8 mouse cellular contexts compared by ENCODE assay signal in genomic region chr19:10267057-10267456, GRCm38 (mm10). TPM values are rescaled to one million over a fixed set of nuclear protein-coding genes. Genes with fewer than 3 reads are reported as not detected.
A peak's percentile ranks its signal among the peaks of the same experiment; 100 is the strongest.
DNase-seq lines count a peak whose midpoint lies in the region; ATAC-seq and TF ChIP-seq lines count a peak whose summit lies in the region.

No protein-coding gene starts in this region.

- no peaks in the 10 kb centered on the region for H3K36me3 ChIP-seq in midbrain, embryonic 10.5 days
- H3K36me3 ChIP-seq in midbrain, embryonic 15.5 days (replicated peaks): no peaks in the 10 kb centered on the region; the same call in 1 of the 2 replicates
- H3K36me3 ChIP-seq in forebrain, embryonic 13.5 days (ENCODE audit: poor library complexity, severe bottlenecking): peaks cover 9% of the 10 kb centered on the region; the same call in 1 of the 2 replicates
- H3K36me3 ChIP-seq in intestine, embryonic 15.5 days: no peaks in the 10 kb centered on the region
- H3K36me3 ChIP-seq in lung, postnatal 0 days (ENCODE audit: insufficient read depth, low read length): no peaks in the 10 kb centered on the region

- no peak for ATAC-seq in midbrain, embryonic 15.5 days (replicated peaks)
- ATAC-seq in forebrain, embryonic 13.5 days: peak; percentile 31; the same call in 1 of the 2 replicates
- ATAC-seq in intestine, embryonic 15.5 days: 0 out of 2 replicates have a peak, but pooled peaks have one; percentile 8
- ATAC-seq in lung, postnatal 0 days: peak; percentile 24

- H3K27me3 ChIP-seq in midbrain, embryonic 10.5 days (ENCODE audit: low read depth, poor library complexity, severe bottlenecking): peaks cover 45% of the 10 kb centered on the region
- peaks cover 5% of the 10 kb centered on the region; the same call in 1 of the 2 replicates for H3K27me3 ChIP-seq in midbrain, embryonic 15.5 days (replicated peaks)
- H3K27me3 ChIP-seq in forebrain, embryonic 13.5 days: no peaks in the 10 kb centered on the region; the same call in 1 of the 2 replicates
- H3K27me3 ChIP-seq in intestine, embryonic 15.5 days (replicated peaks): no peaks in the 10 kb centered on the region
- H3K27me3 ChIP-seq in lung, postnatal 0 days (replicated peaks; ENCODE audit: insufficient read depth, low read length): no peaks in the 10 kb centered on the region

- H3K9ac ChIP-seq in midbrain, embryonic 15.5 days: no peak overlapping the region
- H3K9ac ChIP-seq in forebrain, embryonic 13.5 days: no peak overlapping the region
- no peak overlapping the region; the same call in 1 of the 2 replicates for H3K9ac ChIP-seq in intestine, embryonic 15.5 days
- 0 out of 2 replicates have a peak overlapping the region, but pooled peaks have one; percentile 8 for H3K9ac ChIP-seq in lung, postnatal 0 days (replicated peaks; ENCODE audit: low read depth)

- peak; percentile 30 for DNase-seq in midbrain, embryonic 10.5 days (ENCODE audit: low spot score)
- peak; percentile 33 for DNase-seq in lung, postnatal 0 days (ENCODE audit: low spot score)
- no peak for DNase-seq in B cell, adult 2 months
- DNase-seq in cerebellum, adult 11 months: no peak
- DNase-seq in thymus, postnatal 0 days (ENCODE audit: low spot score): no peak

- no peak; the same call in 1 of the 2 replicates for TF ChIP-seq CTCF in lung, postnatal 0 days (IDR thresholded peaks at IDR 0.05)

- TF ChIP-seq EP300 in lung, postnatal 0 days (IDR thresholded peaks at IDR 0.05): no peak

- peak overlapping the region; percentile 55; the same call in 1 of the 2 replicates for H3K27ac ChIP-seq in midbrain, embryonic 10.5 days (replicated peaks)
- H3K27ac ChIP-seq in midbrain, embryonic 15.5 days: no peak overlapping the region
- no peak overlapping the region for H3K27ac ChIP-seq in forebrain, embryonic 13.5 days
- peak overlapping the region; percentile 64 for H3K27ac ChIP-seq in intestine, embryonic 15.5 days
- H3K27ac ChIP-seq in lung, postnatal 0 days (ENCODE audit: low read length): peak overlapping the region; percentile 60

- H3K9me3 ChIP-seq in midbrain, embryonic 10.5 days (replicated peaks): no peaks in the 10 kb centered on the region
- H3K9me3 ChIP-seq in midbrain, embryonic 15.5 days: no peaks in the 10 kb centered on the region
- no peaks in the 10 kb centered on the region for H3K9me3 ChIP-seq in forebrain, embryonic 13.5 days (replicated peaks)
- H3K9me3 ChIP-seq in intestine, embryonic 15.5 days: no peaks in the 10 kb centered on the region
- no peaks in the 10 kb centered on the region for H3K9me3 ChIP-seq in lung, postnatal 0 days (ENCODE audit: low read length)

- H3K4me3 ChIP-seq in midbrain, embryonic 10.5 days: no peak overlapping the region
- H3K4me3 ChIP-seq in midbrain, embryonic 15.5 days: no peak overlapping the region
- H3K4me3 ChIP-seq in forebrain, embryonic 13.5 days: no peak overlapping the region
- no peak overlapping the region for H3K4me3 ChIP-seq in intestine, embryonic 15.5 days (replicated peaks)
- H3K4me3 ChIP-seq in lung, postnatal 0 days (ENCODE audit: low read depth, low read length): no peak overlapping the region

- peaks cover 31% of the 10 kb centered on the region for H3K4me1 ChIP-seq in midbrain, embryonic 10.5 days
- H3K4me1 ChIP-seq in midbrain, embryonic 15.5 days: peaks cover 6% of the 10 kb centered on the region
- peaks cover 12% of the 10 kb centered on the region for H3K4me1 ChIP-seq in forebrain, embryonic 13.5 days
- H3K4me1 ChIP-seq in intestine, embryonic 15.5 days (replicated peaks): peaks cover 21% of the 10 kb centered on the region
- peaks cover 5% of the 10 kb centered on the region; the same call in 1 of the 2 replicates for H3K4me1 ChIP-seq in lung, postnatal 0 days (ENCODE audit: insufficient read depth, low read depth, low read length)

- no peak overlapping the region for H3K4me2 ChIP-seq in midbrain, embryonic 15.5 days
- no peak overlapping the region; the same call in 1 of the 2 replicates for H3K4me2 ChIP-seq in forebrain, embryonic 13.5 days
- H3K4me2 ChIP-seq in intestine, embryonic 15.5 days (replicated peaks): no peak overlapping the region
- H3K4me2 ChIP-seq in lung, postnatal 0 days (replicated peaks; ENCODE audit: low read depth, low read length): no peak overlapping the region

- WGBS in midbrain, embryonic 10.5 days: 18% methylated on average over 15 of the region's 15 CpGs
- WGBS in midbrain, embryonic 15.5 days: 15% methylated on average over 15 of the region's 15 CpGs
- WGBS in forebrain, embryonic 13.5 days: 16% methylated on average over 15 of the region's 15 CpGs
- 34% methylated on average over 15 of the region's 15 CpGs for WGBS in intestine, embryonic 15.5 days
- WGBS in lung, postnatal 0 days: 37% methylated on average over 15 of the region's 15 CpGs

RNA-seq across cellular contexts. Expression of gene Myrf, which starts 26.5 kb away (rescaled TPM):
- 2.1 and 2.2 TPM in 2 replicates for polyA plus RNA-seq in midbrain, embryonic 10.5 days (2016; fragmentation: Nextera tagmentation; extraction: Ambion mirVana)
- polyA plus RNA-seq in midbrain, embryonic 15.5 days (2015; fragmentation: Nextera tagmentation; extraction: Ambion mirVana): 0.62 and 0.79 TPM in 2 replicates
- 0.22 and 0.31 TPM in 2 replicates for polyA plus RNA-seq in forebrain, embryonic 13.5 days (2015; fragmentation: Nextera tagmentation; extraction: Ambion mirVana)
- 12.0 and 14.4 TPM in 2 replicates for polyA plus RNA-seq in intestine, embryonic 15.5 days (2015; fragmentation: Nextera tagmentation; extraction: Ambion mirVana)
- 5.0 and 5.9 TPM in 2 replicates for polyA plus RNA-seq in lung, postnatal 0 days (2015; fragmentation: Nextera tagmentation; extraction: Ambion mirVana)
- 0.03 and 0.12 TPM in 2 replicates for polyA plus RNA-seq in thymus, postnatal 0 days (2015; fragmentation: Nextera tagmentation; extraction: Ambion mirVana)

RNA-seq across cellular contexts. Expression of gene Dagla, which starts 37.6 kb away (rescaled TPM):
- polyA plus RNA-seq in midbrain, embryonic 10.5 days (2016; fragmentation: Nextera tagmentation; extraction: Ambion mirVana): 1.8 and 2.7 TPM in 2 replicates
- polyA plus RNA-seq in midbrain, embryonic 15.5 days (2015; fragmentation: Nextera tagmentation; extraction: Ambion mirVana): 12.7 and 13.4 TPM in 2 replicates
- polyA plus RNA-seq in forebrain, embryonic 13.5 days (2015; fragmentation: Nextera tagmentation; extraction: Ambion mirVana): 3.2 TPM in 2 replicates
- polyA plus RNA-seq in intestine, embryonic 15.5 days (2015; fragmentation: Nextera tagmentation; extraction: Ambion mirVana): 3.5 and 3.6 TPM in 2 replicates
- 1.2 and 1.4 TPM in 2 replicates for polyA plus RNA-seq in lung, postnatal 0 days (2015; fragmentation: Nextera tagmentation; extraction: Ambion mirVana)
- polyA plus RNA-seq in thymus, postnatal 0 days (2015; fragmentation: Nextera tagmentation; extraction: Ambion mirVana): 0.17 and 0.18 TPM in 2 replicates

Comparison
In these comparisons a context has a peak if more than half of its experiments do, and no peak if none do; other contexts are left out.
1. H3K27ac ChIP-seq: peak in midbrain, embryonic 10.5 days (single experiment), intestine, embryonic 15.5 days (single experiment) and lung, postnatal 0 days (single experiment); none in midbrain, embryonic 15.5 days (single experiment) and forebrain, embryonic 13.5 days (single experiment).
2. DNase-seq: peak in midbrain, embryonic 10.5 days (single experiment) and lung, postnatal 0 days (single experiment); none in B cell, adult 2 months (0 of 2), cerebellum, adult 11 months (single experiment) and thymus, postnatal 0 days (single experiment).